Mouse (Mus musculus) intestine, embryonic 14.5 days (tissue): Measurements from ENCODE around the gene Gstm6. TPM values are rescaled to one million over a fixed set of nuclear protein-coding genes. Genes with fewer than 3 reads are reported as not detected.
A peak's percentile ranks its signal among the peaks of the same experiment; 100 is the strongest.

Source experiments
- ATAC-seq: fragments of 200-750 bp; cut with Nextera tagmentation; replicated peaks from 2 replicates; pipeline ENCODE4 v1.8.0; 2017; ENCODE audit warnings: low read depth, moderate number of reproducible peaks, moderate TSS enrichment, moderate library complexity; ENCODE audit not compliant: low FRiP score, low TSS enrichment
- DNase-seq: peaks from one replicate; pipeline ENCODE4 v3.0.0-alpha.2; 2018; ENCODE audit warnings: low spot score
- H3K27ac ChIP-seq: fragments of 300-500 bp; sonication (generic); 2 replicates; pipeline ENCODE4 v1.5.1; 2014; ENCODE audit warnings: low read depth, mild to moderate bottlenecking, control low read depth
- H3K27me3 ChIP-seq: fragments of 300-500 bp; sonication (generic); replicated peaks from 2 replicates; pipeline ENCODE4 v1.6.1; 2014; ENCODE audit warnings: low read length, control low read depth; ENCODE audit not compliant: control insufficient read depth, insufficient read depth
- H3K36me3 ChIP-seq: fragments of 300-500 bp; sonication (generic); 2 replicates; pipeline ENCODE4 v1.6.1; 2014; ENCODE audit warnings: low read length, control low read depth; ENCODE audit not compliant: control insufficient read depth, insufficient read depth
- H3K4me1 ChIP-seq: fragments of 300-500 bp; sonication (generic); replicated peaks from 2 replicates; pipeline ENCODE4 v1.6.1; 2014; ENCODE audit warnings: low read length, control low read depth, mixed read lengths; ENCODE audit not compliant: control insufficient read depth, insufficient read depth
- H3K4me2 ChIP-seq: fragments of 300-500 bp; sonication (generic); 2 replicates; pipeline ENCODE4 v1.6.1; 2014; ENCODE audit warnings: low read length
- H3K4me3 ChIP-seq: fragments of 300-500 bp; sonication (generic); 2 replicates; pipeline ENCODE4 v1.5.1; 2014; ENCODE audit warnings: low read depth, low read length, control low read depth, mixed read lengths
- H3K9ac ChIP-seq: fragments of 300-500 bp; sonication (generic); 2 replicates; pipeline ENCODE4 v1.6.1; 2014; ENCODE audit warnings: mild to moderate bottlenecking, low read length
- H3K9me3 ChIP-seq: fragments of 300-500 bp; sonication (generic); 2 replicates; pipeline ENCODE4 v1.6.1; 2016; ENCODE audit warnings: low read length, control low read depth; ENCODE audit not compliant: control insufficient read depth
- WGBS: fragments of 180-500 bp; shearing (Covaris S2); extraction: QIAGEN DNeasy Blood & Tissue Kit; methylation state at CpG from one replicate; pipeline ENCODE4 v1.1.7; 2014; 5-methylcytosine and 5-hydroxymethylcytosine counted together
- polyA plus RNA-seq: library from polyadenylated mRNA; unstranded; fragments of >200 nt; fragmentation: Nextera tagmentation; extraction: Ambion mirVana; gene quantifications from 2 replicates; pipeline ENCODE4 v1.2.1, GENCODE M21; 2014

Gstm6 gene
- polyA plus RNA-seq, 1 experiment from 2014 or later, result 11.6 TPM

GRCm38 (mm10) chr3:107939403-107939802 lies 4.1 kb downstream of the Gstm6 start:
- Histone ChIP-seq H3K27me3 (no peaks in the 10 kb centered on the region), H3K27ac (no peak overlapping the region), H3K4me1 (no peaks in the 10 kb centered on the region), H3K4me2 (no peak overlapping the region), H3K4me3 (no peak overlapping the region), H3K9ac (no peak overlapping the region), H3K36me3 (no peaks in the 10 kb centered on the region), H3K9me3 (no peaks in the 10 kb centered on the region)
- peak; percentile 80 for DNase-seq
- ATAC-seq, result no peak
- WGBS, result 50% methylated on average over 3 of the region's 3 CpGs

DNA sequence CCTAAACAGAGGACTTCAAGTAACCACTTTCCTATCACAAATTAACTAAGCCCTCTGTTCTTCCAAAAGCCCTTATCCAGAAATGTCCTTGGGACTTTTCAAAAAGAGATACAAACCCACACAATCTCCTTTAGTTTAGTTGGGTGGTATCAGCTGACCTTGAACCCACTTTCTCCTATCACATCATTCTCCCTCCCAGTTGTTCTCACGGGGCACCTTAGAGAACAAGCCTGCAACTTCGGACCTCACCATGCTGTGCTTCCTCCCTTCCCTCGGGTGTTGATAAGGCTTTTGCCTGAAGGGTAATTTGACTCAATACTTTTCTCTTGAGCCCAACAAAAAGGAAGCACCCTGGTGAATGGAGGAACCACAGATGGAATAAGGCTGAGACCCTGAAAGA lies 7.7 kb downstream of the Gstm6 start:
- WGBS, result 61% methylated on average over 3 of the region's 3 CpGs
- no peak overlapping the region for H3K27ac ChIP-seq
- H3K36me3 ChIP-seq, result no peaks in the 10 kb centered on the region
- no peaks in the 10 kb centered on the region for H3K9me3 ChIP-seq
- no peak overlapping the region for H3K4me2 ChIP-seq
- no peak overlapping the region for H3K4me3 ChIP-seq
- H3K4me1 ChIP-seq, result no peaks in the 10 kb centered on the region
- H3K27me3 ChIP-seq, result no peaks in the 10 kb centered on the region
- DNase-seq (no peak), ATAC-seq (no peak)
- no peak overlapping the region for H3K9ac ChIP-seq

DNA sequence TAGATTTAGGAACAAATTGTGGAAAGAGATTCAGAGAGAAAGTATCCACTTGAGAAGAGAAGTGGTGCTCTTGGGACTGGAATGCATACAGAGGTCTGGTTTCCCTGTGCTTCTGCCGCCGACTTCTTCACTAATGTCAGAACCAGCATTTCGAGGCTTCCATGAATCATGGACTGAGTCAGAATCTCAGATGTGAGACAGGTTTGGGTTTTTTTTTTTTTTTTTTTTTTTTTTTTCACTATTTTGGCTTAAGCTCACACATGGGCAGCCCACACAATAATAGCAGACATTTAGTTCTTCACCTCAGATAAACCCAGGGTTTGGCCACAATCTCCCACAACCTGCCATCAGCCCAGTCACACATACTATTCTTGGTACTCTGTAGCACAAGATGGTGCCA lies 8.3 kb downstream of the Gstm6 start:
- H3K4me1 ChIP-seq, result no peaks in the 10 kb centered on the region
- ATAC-seq (no peak), DNase-seq (no peak)
- H3K9me3 ChIP-seq, result no peaks in the 10 kb centered on the region
- no peaks in the 10 kb centered on the region for H3K36me3 ChIP-seq
- H3K4me3 ChIP-seq, result no peak overlapping the region
- H3K9ac ChIP-seq, result no peak overlapping the region
- H3K4me2 ChIP-seq, result no peak overlapping the region
- 82% methylated on average over 3 of the region's 3 CpGs for WGBS
- H3K27ac ChIP-seq, result no peak overlapping the region
- no peaks in the 10 kb centered on the region for H3K27me3 ChIP-seq

DNA sequence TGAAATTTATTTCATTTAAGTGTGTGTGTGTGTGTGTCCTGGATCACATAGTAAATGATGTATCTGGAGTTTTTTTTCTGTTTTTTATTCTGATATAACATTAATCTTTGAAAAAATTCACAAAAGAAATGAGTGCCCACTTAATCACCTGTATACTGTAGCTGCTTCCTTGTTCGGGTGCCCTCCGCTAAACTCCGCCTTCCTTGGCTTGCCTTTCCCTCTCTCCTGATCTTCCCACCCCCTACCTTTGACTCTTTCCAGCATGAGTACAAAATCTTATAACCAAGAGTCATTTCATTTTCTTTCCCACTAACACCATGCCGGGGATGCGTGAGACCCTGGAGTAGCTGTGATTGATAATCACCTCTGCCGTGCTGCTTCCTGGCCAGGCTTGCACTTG lies 11.4 kb downstream of the Gstm6 start:
- no peak overlapping the region for H3K4me3 ChIP-seq
- DNase-seq, result no peak
- no peaks in the 10 kb centered on the region for H3K4me1 ChIP-seq
- WGBS, result 64% methylated on average over 6 of the region's 6 CpGs
- H3K9me3 ChIP-seq, result no peaks in the 10 kb centered on the region
- H3K27me3 ChIP-seq, result no peaks in the 10 kb centered on the region
- H3K4me2 ChIP-seq, result no peak overlapping the region
- no peak overlapping the region for H3K27ac ChIP-seq
- H3K9ac ChIP-seq, result no peak overlapping the region
- H3K36me3 ChIP-seq, result no peaks in the 10 kb centered on the region
- peak; percentile 7; the same call in 1 of the 2 replicates for ATAC-seq

- peak; percentile 97 for ATAC-seq
- H3K27me3 ChIP-seq, result no peaks in the 10 kb centered on the region
- no peaks in the 10 kb centered on the region for H3K9me3 ChIP-seq
- WGBS, result 8% methylated on average over 10 of the region's 10 CpGs
- peak within 1 kb of the TSS; percentile 56 for H3K4me2 ChIP-seq
- H3K36me3 ChIP-seq, result no peaks in the 10 kb centered on the region
- DNase-seq, result peak; percentile 95
- H3K27ac ChIP-seq, result no peak within 1 kb of the TSS; the same call in 1 of the 2 replicates
- no peak within 1 kb of the TSS for H3K9ac ChIP-seq
- H3K4me3 ChIP-seq, result peak within 1 kb of the TSS; percentile 32
- no peaks in the 10 kb centered on the region for H3K4me1 ChIP-seq
These were observed 11.9 kb downstream of the Gstm6 start, which contains the start of gene Gstm7 for GRCm38 (mm10) chr3:107931670-107932069. Gene Gstm7 (minus strand): TSS chr3:107931817.

DNA sequence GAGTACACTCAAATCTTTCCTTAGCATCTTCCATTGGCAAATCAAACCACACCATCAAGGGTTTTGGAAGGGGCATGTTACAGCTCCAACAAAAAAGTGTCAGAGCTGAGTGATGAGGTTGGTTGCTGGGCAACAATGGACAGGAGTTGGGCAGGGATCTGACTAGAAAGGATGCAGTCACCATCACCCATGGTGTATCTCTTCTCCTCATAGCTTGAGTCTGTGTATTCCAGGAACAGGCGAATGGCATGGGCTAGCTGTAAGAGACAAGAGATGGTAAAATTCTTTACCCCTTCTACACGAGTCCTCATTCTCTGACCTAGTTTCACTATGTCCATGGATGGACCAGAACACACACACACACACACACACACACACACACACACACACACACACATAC lies 12.4 kb downstream of the Gstm6 start:
- no peaks in the 10 kb centered on the region for H3K9me3 ChIP-seq
- 81% methylated on average over 2 of the region's 2 CpGs for WGBS
- no peaks in the 10 kb centered on the region for H3K4me1 ChIP-seq
- peak overlapping the region; percentile 32 for H3K4me3 ChIP-seq
- ATAC-seq (no peak; the same call in 1 of the 2 replicates), DNase-seq (no peak)
- no peak overlapping the region; the same call in 1 of the 2 replicates for H3K27ac ChIP-seq
- H3K27me3 ChIP-seq, result no peaks in the 10 kb centered on the region
- H3K4me2 ChIP-seq, result peak overlapping the region; percentile 56
- no peak overlapping the region for H3K9ac ChIP-seq
- H3K36me3 ChIP-seq, result no peaks in the 10 kb centered on the region

DNA sequence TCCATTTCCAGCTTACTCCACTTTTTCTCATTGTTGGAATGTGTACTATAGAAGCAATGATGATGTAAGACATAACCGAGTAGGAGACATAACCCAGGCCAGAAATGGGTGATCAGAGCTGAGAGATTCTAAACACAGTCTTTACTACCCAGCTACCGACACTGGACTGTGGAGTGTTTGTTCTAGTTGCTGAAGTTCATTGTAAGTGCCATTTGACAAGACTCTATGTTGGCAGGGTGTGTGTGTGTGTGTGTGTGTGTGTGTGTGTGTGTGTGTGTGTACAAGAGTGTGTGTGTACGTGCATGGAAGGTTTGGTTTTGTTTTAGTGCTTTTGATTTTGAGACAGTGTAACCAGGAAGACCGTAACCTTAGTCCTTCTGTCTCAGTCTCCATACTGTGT lies 13.8 kb downstream of the Gstm6 start:
- ATAC-seq (no peak), DNase-seq (no peak)
- H3K4me3 ChIP-seq, result no peak overlapping the region
- H3K27ac ChIP-seq, result no peak overlapping the region
- no peaks in the 10 kb centered on the region for H3K36me3 ChIP-seq
- 68% methylated on average over 4 of the region's 4 CpGs for WGBS
- H3K4me2 ChIP-seq, result no peak overlapping the region
- H3K27me3 ChIP-seq, result no peaks in the 10 kb centered on the region
- H3K9ac ChIP-seq, result no peak overlapping the region
- H3K4me1 ChIP-seq, result no peaks in the 10 kb centered on the region
- no peaks in the 10 kb centered on the region for H3K9me3 ChIP-seq

GRCm38 (mm10) chr3:107929243-107929642 lies 14.3 kb downstream of the Gstm6 start:
- DNase-seq, result no peak
- no peak overlapping the region for H3K4me2 ChIP-seq
- H3K27ac ChIP-seq, result no peak overlapping the region
- ATAC-seq, result no peak
- 84% methylated on average over 4 of the region's 4 CpGs for WGBS
- H3K27me3 ChIP-seq, result no peaks in the 10 kb centered on the region
- H3K4me3 ChIP-seq, result no peak overlapping the region
- H3K9ac ChIP-seq, result no peak overlapping the region
- H3K4me1 ChIP-seq, result no peaks in the 10 kb centered on the region
- no peaks in the 10 kb centered on the region for H3K9me3 ChIP-seq
- no peaks in the 10 kb centered on the region for H3K36me3 ChIP-seq

- Histone ChIP-seq H3K4me1 (no peaks in the 10 kb centered on the region), H3K27me3 (no peaks in the 10 kb centered on the region), H3K9ac (no peak overlapping the region), H3K4me3 (no peak overlapping the region), H3K9me3 (no peaks in the 10 kb centered on the region), H3K4me2 (no peak overlapping the region), H3K36me3 (no peaks in the 10 kb centered on the region), H3K27ac (no peak overlapping the region)
- DNase-seq, result no peak
- ATAC-seq, result no peak
- 81% methylated on average over 11 of the region's 11 CpGs for WGBS
These were observed 14.9 kb downstream of the Gstm6 start for GRCm38 (mm10) chr3:107928691-107929090.
